In the genomic region with DNA sequence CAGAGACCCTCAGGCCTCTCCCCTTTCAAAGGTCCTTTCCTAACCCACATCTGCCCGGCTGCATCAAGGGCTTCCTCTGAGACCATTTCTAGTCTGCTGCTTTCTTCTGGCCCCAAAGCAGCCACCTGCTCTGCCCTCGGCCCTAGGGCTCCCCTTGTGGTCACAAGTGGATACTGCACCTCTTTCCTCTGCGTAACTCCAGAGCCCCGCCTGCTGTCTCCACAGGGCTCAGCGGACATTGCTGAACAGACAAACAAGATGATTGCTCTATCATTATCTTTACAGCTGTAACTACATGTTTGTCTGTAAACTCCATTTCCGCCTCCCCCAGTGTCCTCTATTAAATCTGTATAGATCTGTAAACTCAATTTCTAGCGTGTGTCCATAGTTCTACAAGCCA, we compare ENCODE assay signal across 8 mouse cellular contexts. TPM values are rescaled to one million over a fixed set of nuclear protein-coding genes. Genes with fewer than 3 reads are reported as not detected.
A peak's percentile ranks its signal among the peaks of the same experiment; 100 is the strongest.
DNase-seq lines count a peak whose midpoint lies in the region; ATAC-seq lines count a peak whose summit lies in the region.

No protein-coding gene starts in this region.

- H3K27me3 ChIP-seq in heart, embryonic 11.5 days (ENCODE audit: control insufficient read depth, insufficient read depth, low read length): 0 out of 2 replicates have a peak, but pooled peaks cover 4% of the 10 kb centered on the region
- no peaks in the 10 kb centered on the region; the same call in 1 of the 2 replicates for H3K27me3 ChIP-seq in forebrain, embryonic 15.5 days
- no peaks in the 10 kb centered on the region for H3K27me3 ChIP-seq in hindbrain, embryonic 14.5 days (ENCODE audit: control insufficient read depth, insufficient read depth, low read length)

- H3K27ac ChIP-seq in heart, embryonic 11.5 days (ENCODE audit: low read depth, low read length): no peak overlapping the region
- no peak overlapping the region for H3K27ac ChIP-seq in forebrain, embryonic 15.5 days (replicated peaks)
- H3K27ac ChIP-seq in hindbrain, embryonic 14.5 days: no peak overlapping the region

- DNase-seq in heart, adult 18-20 months: peak; percentile 75 to 84
- peak; percentile 58 for DNase-seq in c-Kit-positive CD71-positive TER-119-negative erythroid progenitor cells, embryonic 14.5 days (ENCODE audit: low read depth)
- DNase-seq in hindbrain, embryonic 14.5 days (ENCODE audit: low spot score): peak; percentile 82
- DNase-seq in left cerebral cortex, adult 11 months (ENCODE audit: low spot score): peak; percentile 56
- peak; percentile 88 for DNase-seq in mesoderm, embryonic 11.5 days (ENCODE audit: low read depth, low spot score)
- DNase-seq in spleen, adult 12 weeks (ENCODE audit: low spot score): peak; percentile 37

- no peak overlapping the region for H3K4me3 ChIP-seq in heart, embryonic 11.5 days (ENCODE audit: low read depth, low read length)
- H3K4me3 ChIP-seq in forebrain, embryonic 15.5 days: no peak overlapping the region
- H3K4me3 ChIP-seq in hindbrain, embryonic 14.5 days (replicated peaks; ENCODE audit: low read length): no peak overlapping the region

- no peak overlapping the region for H3K4me2 ChIP-seq in heart, embryonic 11.5 days
- no peak overlapping the region for H3K4me2 ChIP-seq in forebrain, embryonic 15.5 days (replicated peaks)
- H3K4me2 ChIP-seq in hindbrain, embryonic 14.5 days (replicated peaks): no peak overlapping the region

- H3K4me1 ChIP-seq in heart, embryonic 11.5 days (ENCODE audit: control insufficient read depth, insufficient read depth, low read length): no peaks in the 10 kb centered on the region
- 0 out of 2 replicates have a peak, but pooled peaks cover 5% of the 10 kb centered on the region for H3K4me1 ChIP-seq in forebrain, embryonic 15.5 days
- peaks cover 9% of the 10 kb centered on the region for H3K4me1 ChIP-seq in hindbrain, embryonic 14.5 days (replicated peaks; ENCODE audit: control insufficient read depth, insufficient read depth, low read length)

- H3K9ac ChIP-seq in heart, embryonic 11.5 days (ENCODE audit: low read depth, low read length): no peak overlapping the region
- no peak overlapping the region for H3K9ac ChIP-seq in forebrain, embryonic 15.5 days (replicated peaks)
- H3K9ac ChIP-seq in hindbrain, embryonic 14.5 days: no peak overlapping the region

- no peaks in the 10 kb centered on the region for H3K9me3 ChIP-seq in heart, embryonic 11.5 days (replicated peaks; ENCODE audit: control insufficient read depth, low read length)
- no peaks in the 10 kb centered on the region for H3K9me3 ChIP-seq in forebrain, embryonic 15.5 days
- H3K9me3 ChIP-seq in hindbrain, embryonic 14.5 days (ENCODE audit: control insufficient read depth, low read length): no peaks in the 10 kb centered on the region

- ATAC-seq in heart, embryonic 11.5 days (replicated peaks; ENCODE audit: insufficient number of reproducible peaks, low FRiP score, low TSS enrichment): no peak
- ATAC-seq in forebrain, embryonic 15.5 days (replicated peaks): peak; percentile 51; the same call in 1 of the 2 replicates
- ATAC-seq in hindbrain, embryonic 14.5 days (ENCODE audit: low FRiP score): peak; percentile 27; the same call in 1 of the 2 replicates

- H3K36me3 ChIP-seq in heart, embryonic 11.5 days (ENCODE audit: control insufficient read depth, insufficient read depth, low read length): no peaks in the 10 kb centered on the region
- no peaks in the 10 kb centered on the region for H3K36me3 ChIP-seq in forebrain, embryonic 15.5 days
- no peaks in the 10 kb centered on the region for H3K36me3 ChIP-seq in hindbrain, embryonic 14.5 days (replicated peaks; ENCODE audit: control insufficient read depth, insufficient read depth)

- 6% methylated on average over 7 of the region's 7 CpGs for WGBS in heart, embryonic 11.5 days (ENCODE audit: insufficient replicate concordance)
- WGBS in forebrain, embryonic 15.5 days: 2% methylated on average over 7 of the region's 7 CpGs
- 2% methylated on average over 7 of the region's 7 CpGs for WGBS in hindbrain, embryonic 14.5 days

RNA-seq across cellular contexts. Expression of a gene that starts 37.1 kb away (rescaled TPM):
- 100 to 1,000 TPM in 1 of 2 experiments, 10 to 100 TPM in 1; 100.0 to 108 TPM for total RNA-seq in heart, adult 18-20 months (2021)
- polyA plus RNA-seq in heart, embryonic 11.5 days (2014; fragmentation: Nextera tagmentation; extraction: Ambion mirVana): 9.1 and 9.8 TPM in 2 replicates
- 22.3 and 27.0 TPM in 2 replicates for polyA plus RNA-seq in forebrain, embryonic 15.5 days (2015; fragmentation: Nextera tagmentation; extraction: Ambion mirVana)
- 19.9 and 22.3 TPM in 2 replicates for polyA plus RNA-seq in hindbrain, embryonic 14.5 days (2014; fragmentation: Nextera tagmentation; extraction: Ambion mirVana)

Comparison
In these comparisons a context has a peak if more than half of its experiments do, and no peak if none do; other contexts are left out.
1. DNase-seq: peak in every context shown above with its lines; median percentile 88 in mesoderm, embryonic 11.5 days; 82 in hindbrain, embryonic 14.5 days; 80 in heart, adult 18-20 months; 58 in c-Kit-positive CD71-positive TER-119-negative erythroid progenitor cells, embryonic 14.5 days; 56 in left cerebral cortex, adult 11 months; 37 in spleen, adult 12 weeks.